Mouse (Mus musculus) bone marrow, adult 2 months (tissue): ENCODE measurements around the gene Pcsk5.

Experiments used
- CTCF ChIP-seq: fragments of 200-500 bp; IDR thresholded peaks from 2 replicates; pipeline ENCODE4 v1.5.1; 2011; ENCODE audit warnings: low read length, control low read depth; ENCODE audit not compliant: control insufficient read depth, insufficient read depth
- POLR2A ChIP-seq: fragments of 200-500 bp; IDR thresholded peaks from 2 replicates; pipeline ENCODE4 v1.6.1; 2011; ENCODE audit warnings: low read depth, mild to moderate bottlenecking, control low read depth, low read length, borderline replicate concordance; ENCODE audit not compliant: control insufficient read depth

DNA sequence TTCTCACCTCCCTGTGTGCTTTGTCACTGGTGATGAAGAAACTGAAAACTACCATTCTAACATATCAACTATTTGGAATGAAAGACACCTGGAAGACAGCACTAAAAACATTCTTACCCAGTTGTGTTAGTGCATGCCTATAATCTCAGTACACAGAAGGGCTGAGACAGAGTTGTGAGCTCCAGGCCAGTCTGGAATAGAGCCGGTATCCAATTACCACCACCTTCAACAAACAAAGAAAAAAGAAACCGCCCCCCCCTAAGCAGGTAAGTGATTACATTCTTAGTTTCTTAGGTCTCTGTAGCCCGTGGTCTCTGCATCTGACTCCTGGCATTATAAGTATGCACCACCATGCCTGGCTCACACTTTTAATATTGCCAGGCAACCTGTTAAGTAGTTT, 444.6 kb downstream of the Pcsk5 start:
- no peak for TF ChIP-seq CTCF
- no peak for TF ChIP-seq POLR2A
